Mouse (Mus musculus) adrenal gland, postnatal 14 days (tissue): Measurements from ENCODE around the gene Ddost. TPM values are rescaled to one million over a fixed set of nuclear protein-coding genes. Genes with fewer than 3 reads are reported as not detected.

Experiments
- DNase-seq: peaks from one replicate; pipeline ENCODE4 v3.0.0; 2021; ENCODE audit warnings: mixed read lengths
- microRNA-seq, 2 experiments: library from miRNA; unstranded; fragments of <30 nt; microRNA quantifications; one replicate each; pipeline ENCODE4 v1.2.0; 2021
- total RNA-seq: library from RNA; stranded (reverse); gene quantifications from 2 replicates; pipeline ENCODE4 v1.2.3, GENCODE M21; 2021

Ddost gene
- total RNA-seq, 1 experiment from 2014 or later = 113 TPM

DNA sequence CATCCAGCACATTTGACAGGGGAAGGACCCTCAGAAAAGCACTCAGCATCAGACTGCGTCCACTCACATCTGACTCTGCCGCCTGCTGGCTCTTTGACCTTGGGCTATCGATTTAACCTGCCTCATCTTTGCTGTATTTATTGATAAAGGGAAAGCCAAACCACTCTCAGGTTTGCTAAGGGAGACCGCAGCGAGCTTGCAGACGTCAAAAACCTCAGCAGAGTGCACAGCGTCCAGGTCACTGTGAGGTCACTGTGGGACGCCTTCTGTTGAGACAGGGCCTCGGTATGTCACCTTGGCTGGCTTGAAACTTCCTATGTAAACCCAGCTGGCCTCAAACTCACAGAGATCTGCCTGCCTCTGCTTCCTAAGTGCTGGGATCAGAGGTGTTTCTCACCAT is 32.8 kb downstream of the Ddost start:
- DNase-seq = no peak

DNA sequence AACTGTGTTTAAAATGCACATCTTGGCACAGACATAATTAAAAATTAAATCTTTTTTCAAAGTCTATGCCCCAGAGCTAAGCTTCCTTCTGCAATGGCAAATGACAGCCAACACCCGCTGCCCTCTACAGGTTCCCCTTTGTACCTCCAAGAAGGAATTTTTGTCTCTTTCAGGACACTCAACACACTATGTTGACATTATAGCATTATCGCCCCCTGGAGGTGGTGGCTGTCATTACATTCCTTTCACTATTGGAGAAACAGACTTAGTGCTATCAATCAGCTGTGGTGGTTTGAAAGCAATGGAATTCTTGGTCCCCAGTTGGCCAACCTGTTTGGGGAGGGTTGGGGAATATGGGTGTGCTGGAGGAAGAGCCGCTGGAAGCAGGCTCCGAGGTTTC is 35.4 kb downstream of the Ddost start:
- DNase-seq = peak; percentile 75

DNA sequence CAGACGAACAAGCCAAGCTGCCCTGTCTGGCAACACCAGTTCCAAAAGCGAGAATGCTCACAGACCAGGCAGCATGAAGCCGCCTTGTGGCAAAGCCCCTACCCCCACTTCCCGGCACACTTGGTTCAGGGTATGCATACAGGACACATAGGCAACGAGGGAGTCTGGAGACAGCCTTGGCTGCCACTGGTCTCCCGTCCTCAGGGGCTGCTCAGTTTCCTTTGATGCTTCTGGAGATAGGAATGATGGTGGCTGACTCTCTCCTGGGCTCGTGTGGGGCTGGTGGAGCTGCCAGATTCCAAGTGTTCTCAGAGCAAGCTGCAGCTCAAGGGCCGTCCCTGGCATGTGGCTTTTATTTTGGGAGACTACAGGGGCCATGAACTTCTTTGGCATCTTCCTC is 36.9 kb downstream of the Ddost start:
- no peak for DNase-seq

DNA sequence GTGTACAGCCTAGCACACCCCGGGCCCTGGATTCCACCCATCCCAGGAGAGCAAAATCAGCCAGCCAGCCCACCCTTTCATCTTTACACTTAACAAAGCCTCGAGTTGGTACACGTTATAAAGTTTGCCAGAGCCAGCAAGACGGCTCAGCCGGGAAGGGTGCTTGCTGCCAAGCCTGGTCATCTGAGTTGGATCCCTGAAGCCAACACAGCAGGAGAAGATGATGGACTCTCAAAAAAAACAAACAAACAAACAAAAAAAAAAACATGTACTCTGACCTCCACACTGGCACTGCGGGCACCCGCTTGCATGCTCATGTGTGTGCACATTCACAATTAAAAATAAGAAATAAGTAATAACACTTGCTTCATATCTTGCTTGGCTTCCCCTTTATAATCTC is 37.5 kb downstream of the Ddost start:
- DNase-seq = no peak

DNA sequence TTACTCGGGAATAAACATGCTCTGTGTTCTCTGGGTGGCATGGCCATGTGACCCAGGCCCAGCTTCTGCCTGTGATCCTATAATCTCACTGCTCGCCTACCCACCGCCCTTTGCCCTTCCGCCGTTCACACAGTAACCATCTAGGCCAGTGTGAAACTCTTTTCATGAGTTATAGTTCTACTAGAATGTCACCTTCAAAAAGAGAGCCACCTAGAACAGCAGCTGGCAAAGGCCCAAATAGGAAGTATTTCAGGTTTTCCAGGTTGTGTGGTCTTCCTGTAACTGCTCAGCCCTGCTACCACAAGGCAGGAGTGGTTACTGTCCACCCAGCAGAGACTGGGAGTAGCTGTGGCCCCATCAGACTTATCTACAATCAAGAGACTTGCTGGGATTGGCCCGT is 38.2 kb downstream of the Ddost start:
- DNase-seq = no peak

DNA sequence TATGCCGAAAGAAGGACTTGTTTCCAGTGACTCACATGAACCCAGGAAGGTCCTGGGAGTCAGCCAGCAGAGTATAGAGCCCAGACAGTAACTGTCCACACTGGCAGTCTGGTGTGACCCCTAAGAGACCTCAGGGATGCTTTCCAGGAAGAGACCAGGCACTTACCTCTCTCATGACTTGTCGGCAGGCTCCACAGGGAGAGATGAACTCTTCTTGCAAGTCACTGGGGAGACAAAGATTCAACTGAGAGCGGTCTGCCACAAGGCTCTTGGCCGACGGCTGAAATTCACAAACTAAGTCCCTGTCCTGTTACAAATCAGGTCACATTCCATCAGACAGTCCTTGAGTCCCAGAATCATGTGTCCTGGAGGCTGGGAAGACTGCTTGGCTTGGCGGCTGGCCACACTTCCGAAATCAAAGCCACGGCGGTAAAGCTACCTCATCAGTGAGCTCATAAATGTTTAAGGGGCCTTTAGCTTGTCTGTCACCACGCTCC is 38.9 kb downstream of the Ddost start:
- DNase-seq = peak; percentile 86

DNA sequence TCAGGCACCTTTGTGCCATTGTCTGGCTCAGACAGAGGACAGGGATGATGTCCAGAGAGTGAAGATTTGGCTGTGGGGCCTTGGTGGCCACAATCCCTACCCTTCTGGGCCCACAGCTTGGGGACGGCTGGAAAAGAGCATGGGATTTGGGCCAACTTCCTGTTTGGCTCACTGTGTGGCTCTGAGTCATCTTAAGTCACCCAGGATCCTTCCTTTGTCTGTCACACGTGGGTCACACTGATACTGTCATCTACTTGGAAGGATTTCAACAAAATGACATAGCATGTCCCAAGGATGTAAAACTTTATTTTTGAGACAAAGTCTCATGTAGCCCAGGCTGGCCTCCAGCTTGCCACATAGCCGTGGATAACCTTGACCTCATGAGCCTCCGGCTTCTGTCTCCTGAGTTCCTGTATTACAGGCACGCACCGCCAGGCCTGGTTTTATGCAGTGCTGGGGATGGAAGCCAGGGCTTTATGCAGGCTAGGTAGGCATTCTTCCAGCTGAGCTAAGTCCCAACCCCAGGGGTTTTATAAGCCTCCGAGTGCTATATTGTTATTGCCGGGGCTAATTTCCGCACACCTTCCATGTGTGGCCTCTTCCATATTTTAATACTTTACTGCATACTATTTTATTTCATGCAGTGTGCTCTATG is 40.5 kb downstream of the Ddost start:
- peak; percentile 80 for DNase-seq

DNA sequence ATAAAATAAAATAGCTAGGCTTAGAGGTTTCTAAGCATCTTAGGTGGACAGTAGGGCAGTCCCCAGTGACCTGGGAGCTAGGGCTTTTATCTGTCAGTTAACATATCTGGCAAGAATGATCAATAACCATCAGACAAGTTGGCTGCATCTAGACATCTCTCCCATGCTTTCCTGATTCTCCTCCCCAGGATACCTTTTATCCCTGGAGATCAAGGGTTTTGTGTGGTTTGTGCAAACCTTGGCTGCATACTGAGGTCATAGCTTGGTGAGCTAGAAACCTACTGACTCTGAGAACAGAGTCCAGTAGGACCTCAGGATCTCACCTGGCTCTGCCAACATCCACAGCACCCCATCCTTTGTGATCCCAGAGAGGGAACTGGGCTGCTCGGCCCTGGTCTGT is 42.8 kb downstream of the Ddost start:
- no peak for DNase-seq

DNA sequence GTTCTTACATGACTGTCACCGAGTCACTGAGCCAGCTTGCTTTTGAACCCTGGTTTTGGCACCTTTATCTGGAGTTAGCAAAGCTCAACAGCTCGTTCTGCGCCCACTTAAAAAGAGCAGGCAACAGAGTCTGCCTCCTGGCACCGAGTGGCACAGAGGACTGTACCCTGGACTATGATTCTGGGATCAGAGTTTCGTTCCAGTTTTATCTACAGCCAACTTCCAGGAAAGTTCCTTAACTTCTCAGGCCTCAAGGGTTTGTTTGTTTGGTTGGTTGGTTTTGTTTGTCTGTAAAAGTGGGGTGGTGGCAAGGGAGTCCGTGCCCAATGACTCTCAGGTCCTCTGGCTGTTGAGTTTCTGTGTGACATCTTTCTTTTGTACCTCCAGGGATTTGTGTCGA is 44.2 kb downstream of the Ddost start:
- no peak for DNase-seq

DNA sequence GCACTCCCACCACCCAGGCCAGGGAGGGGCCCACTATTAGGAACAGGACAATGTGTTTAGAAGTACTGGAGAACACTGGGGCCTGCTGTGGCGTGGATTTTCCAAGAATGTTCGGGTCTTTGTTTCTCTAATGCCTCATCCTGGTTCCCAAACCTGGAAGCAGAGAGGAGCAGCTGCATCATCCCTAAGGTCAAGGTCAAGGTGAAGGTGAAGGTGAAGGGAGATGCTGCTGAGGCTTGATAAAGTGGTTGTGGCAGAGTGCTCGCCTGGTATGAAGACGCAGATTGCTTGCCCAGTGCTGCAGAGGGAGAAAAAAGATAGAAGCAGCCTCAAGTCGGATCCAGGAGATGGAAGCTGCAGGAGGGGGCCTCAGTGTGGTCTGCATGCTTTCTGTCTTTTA is 47.3 kb downstream of the Ddost start:
- no peak for DNase-seq

DNA sequence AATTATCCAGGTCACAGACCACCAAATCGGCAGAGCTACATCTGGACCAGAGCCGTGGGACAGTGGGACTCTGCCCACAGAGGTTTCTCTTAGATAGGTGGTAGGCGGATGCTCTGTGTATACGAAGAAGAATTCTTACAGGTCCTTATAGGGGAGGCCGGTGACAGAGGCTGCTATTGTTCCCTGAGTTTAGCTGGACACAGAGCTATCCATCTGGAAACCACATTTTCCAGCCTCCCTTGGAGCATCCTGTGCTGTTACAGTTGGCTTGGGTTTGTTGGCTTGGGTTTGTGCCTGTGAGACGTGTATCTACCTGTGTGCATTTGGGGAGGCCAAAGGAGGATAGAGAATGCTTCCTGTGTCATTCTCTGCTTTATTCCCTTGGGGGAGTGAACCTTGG is 48.2 kb downstream of the Ddost start:
- DNase-seq = no peak

DNA sequence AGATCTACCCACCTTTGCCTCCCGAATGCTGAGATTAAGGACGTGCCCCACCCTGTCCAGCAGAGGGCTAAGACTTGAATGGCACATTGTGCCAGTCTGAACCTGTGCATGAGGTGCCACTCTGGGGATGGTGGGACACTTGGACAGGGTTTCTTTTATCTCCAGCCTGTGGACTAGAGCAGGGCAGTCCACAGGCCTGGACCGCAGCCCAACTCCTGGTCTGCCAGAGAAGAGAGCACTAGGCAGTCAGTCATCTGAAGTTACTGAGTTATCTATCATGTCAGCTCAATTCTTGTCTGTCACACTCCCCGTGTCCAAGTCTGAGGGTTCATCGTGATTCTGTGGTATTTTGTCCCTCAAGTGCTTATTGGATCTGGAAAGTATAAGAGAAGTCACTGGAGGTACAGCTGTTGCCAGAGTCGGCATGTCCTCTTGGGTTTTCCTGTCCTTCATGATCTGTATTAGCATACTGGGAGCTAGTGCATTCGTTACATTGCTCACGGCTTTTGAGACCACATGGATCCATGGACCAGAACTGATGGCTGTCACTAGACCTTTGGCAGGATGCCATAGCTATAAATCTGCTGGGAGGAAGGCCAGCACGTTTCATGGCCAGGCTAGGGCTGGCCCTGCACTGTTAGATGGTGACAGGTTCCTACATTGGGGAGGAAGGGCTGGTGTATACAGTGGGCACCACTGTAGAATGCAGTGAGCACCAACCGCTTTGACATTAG is 49.1 kb downstream of the Ddost start:
- DNase-seq = peak; percentile 63

DNA sequence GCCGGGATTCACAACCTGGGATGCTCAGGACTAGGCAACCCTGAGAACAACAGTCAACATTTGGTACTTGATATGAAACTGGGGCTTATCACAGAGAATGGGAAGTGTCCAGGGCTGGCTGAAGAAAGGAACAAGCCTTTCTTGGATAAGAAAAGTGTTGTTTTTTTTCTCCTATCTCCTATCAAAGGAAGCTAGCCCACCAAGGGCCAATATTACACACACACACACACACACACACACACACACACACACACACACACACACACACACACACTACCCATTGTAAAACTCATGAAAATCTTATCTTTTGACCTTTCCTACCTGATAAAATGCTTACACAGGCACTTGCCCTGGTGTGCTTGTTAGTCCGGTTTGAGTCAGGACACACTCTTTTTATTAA is 51.0 kb downstream of the Ddost start:
- DNase-seq = no peak

DNA sequence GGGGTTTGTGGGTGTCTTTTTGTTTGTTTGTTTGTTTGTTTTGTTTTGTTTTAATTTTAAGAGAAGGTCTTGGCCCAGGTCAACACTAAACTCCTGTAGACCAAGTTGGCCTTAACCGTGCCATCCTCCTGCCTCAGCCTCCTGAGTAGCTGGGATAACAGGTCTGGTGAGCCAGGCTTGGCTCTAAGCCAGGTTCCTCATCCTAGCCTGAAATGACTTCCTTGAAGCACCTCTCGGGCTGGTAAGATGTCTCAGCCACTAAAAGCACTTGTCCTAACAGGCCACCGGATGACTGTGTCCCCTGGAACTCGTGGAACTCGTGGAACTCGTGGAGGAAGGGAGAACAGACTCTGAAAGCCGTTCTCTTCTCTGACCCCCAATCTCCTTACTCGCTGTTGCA is 51.6 kb downstream of the Ddost start:
- DNase-seq = no peak

DNA sequence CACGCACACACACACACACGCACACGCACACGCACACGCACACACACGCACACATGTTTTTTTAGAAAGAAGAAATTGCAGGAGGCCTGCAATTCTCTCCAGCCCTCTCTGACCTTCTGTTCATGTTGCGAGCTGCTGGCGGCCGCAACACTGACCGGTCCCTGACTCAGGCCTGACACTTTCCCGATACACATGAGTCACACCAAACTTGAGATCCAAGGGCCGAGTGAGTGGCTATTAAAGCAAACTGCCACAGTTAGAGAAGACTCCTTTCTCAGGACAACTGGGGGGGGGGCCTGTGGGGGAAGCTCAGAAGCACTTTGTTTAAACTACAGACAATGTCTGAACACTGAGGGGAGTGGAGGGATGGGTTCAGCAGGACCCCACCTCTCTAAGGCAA is 52.0 kb downstream of the Ddost start:
- DNase-seq = peak; percentile 72

DNA sequence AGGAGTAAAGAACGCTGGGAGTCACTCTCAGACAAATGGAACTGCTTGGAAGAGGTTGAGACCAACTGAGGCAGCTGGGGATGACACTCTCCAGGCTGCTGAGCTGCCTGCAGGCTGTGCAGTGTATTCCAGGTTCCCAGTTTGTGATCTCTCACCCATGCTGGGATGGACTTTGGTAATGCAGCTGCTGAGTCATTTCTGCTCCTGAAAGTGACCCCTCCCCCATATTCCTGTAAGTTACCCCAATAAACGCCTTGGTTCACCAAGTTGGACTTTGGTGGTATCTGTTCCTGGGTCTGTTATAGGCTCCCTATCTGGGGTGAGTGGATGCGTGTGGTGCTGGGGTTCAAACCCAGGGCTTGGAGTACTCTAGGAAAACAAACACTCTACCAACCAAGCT is 53.6 kb downstream of the Ddost start:
- DNase-seq = no peak

DNA sequence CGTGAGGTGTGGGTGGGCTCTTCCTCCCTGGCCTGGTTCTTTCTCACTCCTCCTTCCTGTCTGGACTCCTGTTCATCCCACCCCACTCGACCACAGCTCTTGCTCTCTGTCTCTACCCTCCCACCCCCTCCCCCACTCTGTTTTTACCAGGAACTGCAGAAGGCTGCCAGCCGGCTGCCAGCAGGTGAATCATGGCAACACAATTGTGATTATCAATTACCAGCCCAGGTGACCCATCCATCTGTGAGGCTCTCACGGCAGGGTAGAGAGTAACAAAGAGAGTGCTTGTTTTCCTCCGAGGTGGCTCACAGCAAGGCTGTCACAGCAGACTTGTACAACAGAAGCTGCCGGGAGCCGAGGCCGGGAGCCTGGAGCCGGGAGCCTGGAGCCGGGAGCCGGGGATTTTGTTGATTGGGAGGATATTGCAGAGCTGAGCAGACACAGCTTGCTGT is 56.9 kb downstream of the Ddost start:
- DNase-seq = no peak

Small RNA genes within 50 kb of the gene (microRNA-seq; reads per million reads assigned to microRNA genes)
- gene Gm27646 = 0.38 to 0.43 reads per million in 2 experiments
- gene Mir7019 = 1.7 to 3.8 reads per million in 2 experiments

Other genes with a start within 250 kb of the Ddost start
- gene Hp1bp3, start 88.4 kb upstream of the Ddost start, total RNA-seq = 164 and 180 TPM in 2 replicates
- gene Sh2d5, start 54.3 kb upstream of the Ddost start, total RNA-seq = 1.8 and 2.0 TPM in 2 replicates
- 3.6 and 3.8 TPM in 2 replicates for gene Kif17, start 54.3 kb upstream of the Ddost start, total RNA-seq
- gene Pink1, start 21.6 kb downstream of the Ddost start, total RNA-seq = 149 and 151 TPM in 2 replicates
- gene Cda, start 63.3 kb downstream of the Ddost start, total RNA-seq = 10.4 and 11.5 TPM in 2 replicates
- 2.1 and 3.0 TPM in 2 replicates for gene Fam43b, start 91.8 kb downstream of the Ddost start, total RNA-seq
- 53.9 and 57.6 TPM in 2 replicates for gene Mul1, start 129.9 kb downstream of the Ddost start, total RNA-seq
- gene Camk2n1, start 149.6 kb downstream of the Ddost start, total RNA-seq = 18.9 and 22.9 TPM in 2 replicates